Mouse (Mus musculus) gastrocnemius, adult 8-10 months (tissue): ENCODE measurements around the gene Il22ra2. TPM values are rescaled to one million over a fixed set of nuclear protein-coding genes. Genes with fewer than 3 reads are reported as not detected.
A peak's percentile ranks its signal among the peaks of the same experiment; 100 is the strongest.
"Not testable (repeated sequence)": the region's sequence is repeated elsewhere in the genome, so short reads cannot be mapped to it uniquely, and the experiment has no call there.

Experiments
- DNase-seq, 2 experiments: peaks; one replicate each; pipeline ENCODE4 v3.0.0; 2022; ENCODE audit warnings: low spot score in 2 of 2
- total RNA-seq, 4 experiments: library from RNA; stranded (reverse); gene quantifications; 2 replicates each; pipeline ENCODE4 v1.2.4; 2022

Gene Il22ra2
- total RNA-seq, 4 experiments from 2014 or later: not detected

GRCm38 (mm10) chr10:19600093-19600420 lies 21.7 kb upstream of the Il22ra2 start:
- no peak for DNase-seq

GRCm38 (mm10) chr10:19601502-19601901 lies 20.3 kb upstream of the Il22ra2 start:
- not testable (repeated sequence) for DNase-seq

- DNase-seq: no peak
Measured at GRCm38 (mm10) chr10:19603231-19603630, 18.6 kb upstream of the Il22ra2 start.

GRCm38 (mm10) chr10:19609125-19609524 lies 12.7 kb upstream of the Il22ra2 start:
- DNase-seq: no peak

- DNase-seq: no peak
Measured at GRCm38 (mm10) chr10:19611616-19612015, 10.2 kb upstream of the Il22ra2 start.

- DNase-seq: no peak
Measured at GRCm38 (mm10) chr10:19613111-19613753, 8.6 kb upstream of the Il22ra2 start.

- DNase-seq: no peak
Measured at GRCm38 (mm10) chr10:19619736-19620135, 2.1 kb upstream of the Il22ra2 start.

GRCm38 (mm10) chr10:19624617-19625016 lies 2.8 kb downstream of the Il22ra2 start:
- no peak for DNase-seq

- no peak for DNase-seq
Measured at GRCm38 (mm10) chr10:19627342-19627741, 5.5 kb downstream of the Il22ra2 start.

- DNase-seq: peak; percentile 31 to 32
Measured at GRCm38 (mm10) chr10:19627748-19628147, 6.0 kb downstream of the Il22ra2 start.

- DNase-seq: no peak
Measured at GRCm38 (mm10) chr10:19631616-19632195, 9.9 kb downstream of the Il22ra2 start.

- DNase-seq: no peak
Measured at GRCm38 (mm10) chr10:19638851-19639250, 17.1 kb downstream of the Il22ra2 start.

GRCm38 (mm10) chr10:19639630-19640029 lies 17.8 kb downstream of the Il22ra2 start:
- no peak for DNase-seq

- no peak for DNase-seq
Measured at GRCm38 (mm10) chr10:19645119-19645518, 23.3 kb downstream of the Il22ra2 start.

GRCm38 (mm10) chr10:19657426-19657825 lies 35.6 kb downstream of the Il22ra2 start:
- DNase-seq: no peak

GRCm38 (mm10) chr10:19659953-19660352 lies 38.2 kb downstream of the Il22ra2 start:
- DNase-seq: no peak

GRCm38 (mm10) chr10:19668973-19669372 lies 47.2 kb downstream of the Il22ra2 start:
- no peak for DNase-seq

- no peak for DNase-seq
Measured at GRCm38 (mm10) chr10:19672015-19672414, 50.2 kb downstream of the Il22ra2 start.

GRCm38 (mm10) chr10:19673146-19673545 lies 51.3 kb downstream of the Il22ra2 start:
- no peak for DNase-seq
